Mouse (Mus musculus): ENCODE results near the gene 2410131K14Rik.
A peak's percentile ranks its signal among the peaks of the same experiment; 100 is the strongest.

The 2410131K14Rik gene

DNA sequence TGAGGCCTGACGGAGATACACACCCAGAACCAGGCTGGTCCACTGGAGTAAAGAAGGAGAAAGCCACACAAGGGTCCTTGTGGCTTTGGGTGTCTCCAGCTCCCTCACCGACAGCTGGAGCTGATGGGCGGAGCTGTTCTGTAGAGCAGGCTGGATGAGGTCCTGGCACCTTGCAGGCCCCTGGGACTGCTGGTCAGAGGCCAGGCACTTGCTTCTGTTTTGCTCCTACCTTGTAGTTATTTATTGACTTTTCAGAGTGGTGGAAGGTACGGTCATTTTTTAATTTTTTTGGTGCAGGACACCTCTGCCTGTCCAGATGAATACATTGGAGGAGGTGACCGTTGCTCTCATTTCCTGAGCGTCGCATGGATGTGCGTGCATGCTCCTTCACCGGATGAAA lies 16.2 kb downstream of the 2410131K14Rik start:
- no peak for DNase-seq (ENCODE audit: low read depth, low spot score)

DNA sequence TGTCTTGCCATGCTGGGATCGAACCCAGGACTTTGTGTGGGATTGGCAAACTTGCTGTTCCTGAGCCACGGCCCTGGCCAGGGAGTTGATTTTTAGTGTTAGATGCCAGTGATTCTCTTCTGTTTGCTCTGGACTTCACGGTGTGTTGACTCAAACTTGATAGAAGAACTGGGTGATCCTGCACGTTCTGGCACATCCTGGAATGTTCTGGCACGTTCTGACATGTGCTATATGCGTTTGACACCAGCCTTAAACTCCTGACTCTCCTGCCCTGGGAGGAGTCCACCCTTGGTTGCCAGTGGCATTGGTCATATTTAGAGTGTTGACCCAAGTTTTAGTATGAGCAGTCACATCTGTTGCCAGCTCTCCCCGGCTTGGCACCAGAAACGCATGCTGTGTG lies 17.4 kb downstream of the 2410131K14Rik start:
- no peak for DNase-seq (ENCODE audit: low read depth, low spot score)

DNA sequence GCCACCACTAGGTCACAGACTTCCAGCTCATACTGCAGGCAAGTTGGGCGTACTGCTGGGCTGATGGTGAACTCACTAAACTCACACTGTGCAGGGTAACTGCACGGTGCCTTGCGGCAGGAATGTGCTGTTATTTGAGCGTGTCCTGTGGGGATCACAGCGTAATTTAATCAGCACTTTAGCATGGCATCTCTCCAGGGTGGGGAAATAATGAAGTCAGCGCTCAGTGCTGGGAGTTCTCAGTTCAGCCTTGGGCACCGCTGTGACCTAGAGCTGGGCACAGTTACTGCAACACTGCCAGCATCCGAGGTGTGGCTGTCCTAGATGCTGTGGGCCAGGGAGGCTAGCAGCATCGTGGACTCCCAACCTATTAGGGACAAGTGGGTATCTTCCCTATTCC lies 19.3 kb downstream of the 2410131K14Rik start:
- no peak for DNase-seq (ENCODE audit: low read depth, low spot score)

DNA sequence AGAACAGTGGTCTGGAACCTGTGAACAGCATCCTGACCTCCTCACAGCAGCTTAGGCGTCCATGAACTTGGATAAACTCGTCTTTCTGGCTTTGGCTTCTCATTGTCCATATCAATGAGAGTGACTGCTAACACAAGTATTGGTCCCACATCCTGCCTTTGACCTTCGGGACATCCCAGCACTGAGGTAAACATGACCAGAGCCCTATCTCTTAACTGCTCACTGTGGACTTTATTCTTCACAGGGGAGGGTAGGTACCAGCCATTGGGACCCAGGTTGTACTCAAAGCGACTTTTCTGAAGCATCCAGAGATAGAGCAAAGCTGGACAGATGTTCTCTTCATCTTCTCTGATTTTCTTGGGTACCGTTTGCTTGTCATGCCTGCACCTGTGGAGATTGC lies 20.3 kb downstream of the 2410131K14Rik start:
- DNase-seq (ENCODE audit: low read depth, low spot score): no peak

DNA sequence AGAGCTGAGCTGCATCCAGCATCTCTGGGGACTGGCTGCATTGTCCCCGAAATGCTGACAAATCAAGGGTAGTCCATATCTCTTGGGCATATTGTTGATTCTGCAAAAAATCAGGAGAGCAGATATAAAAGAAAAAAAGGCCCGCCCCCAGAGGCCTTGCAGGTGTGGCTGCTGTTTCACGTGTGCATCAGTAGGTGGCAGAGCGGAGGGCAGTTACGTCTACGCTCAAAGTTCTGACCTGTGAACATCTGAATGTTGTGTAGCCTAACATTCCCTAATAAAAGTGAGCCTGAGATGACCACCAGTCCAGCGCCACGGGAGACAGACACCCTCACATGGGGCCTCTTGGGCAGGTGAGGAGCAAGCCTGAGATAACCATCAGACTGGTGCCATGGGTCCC lies 21.3 kb downstream of the 2410131K14Rik start:
- no peak for DNase-seq (ENCODE audit: low read depth, low spot score)

DNA sequence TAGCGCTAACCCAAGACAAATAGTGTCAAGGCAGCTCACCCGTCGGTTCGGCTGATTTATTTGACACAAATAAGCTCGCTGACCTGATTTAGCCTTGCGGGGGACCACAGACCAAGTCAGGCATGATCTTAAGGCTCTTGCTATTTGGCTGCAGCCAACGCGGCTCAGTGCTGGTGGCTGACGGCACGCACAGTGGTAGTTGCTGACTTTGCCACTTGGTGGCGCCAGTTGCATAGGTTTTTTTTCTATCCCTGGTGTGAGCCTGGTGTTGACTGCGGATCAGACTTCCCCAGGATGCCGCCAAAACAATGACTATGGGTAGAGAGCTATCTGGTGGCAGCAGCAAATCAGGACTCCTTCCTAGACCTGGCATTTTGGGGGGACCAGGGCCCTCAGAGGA lies 24.0 kb downstream of the 2410131K14Rik start:
- peak; percentile 67 for DNase-seq (ENCODE audit: low read depth, low spot score)

DNA sequence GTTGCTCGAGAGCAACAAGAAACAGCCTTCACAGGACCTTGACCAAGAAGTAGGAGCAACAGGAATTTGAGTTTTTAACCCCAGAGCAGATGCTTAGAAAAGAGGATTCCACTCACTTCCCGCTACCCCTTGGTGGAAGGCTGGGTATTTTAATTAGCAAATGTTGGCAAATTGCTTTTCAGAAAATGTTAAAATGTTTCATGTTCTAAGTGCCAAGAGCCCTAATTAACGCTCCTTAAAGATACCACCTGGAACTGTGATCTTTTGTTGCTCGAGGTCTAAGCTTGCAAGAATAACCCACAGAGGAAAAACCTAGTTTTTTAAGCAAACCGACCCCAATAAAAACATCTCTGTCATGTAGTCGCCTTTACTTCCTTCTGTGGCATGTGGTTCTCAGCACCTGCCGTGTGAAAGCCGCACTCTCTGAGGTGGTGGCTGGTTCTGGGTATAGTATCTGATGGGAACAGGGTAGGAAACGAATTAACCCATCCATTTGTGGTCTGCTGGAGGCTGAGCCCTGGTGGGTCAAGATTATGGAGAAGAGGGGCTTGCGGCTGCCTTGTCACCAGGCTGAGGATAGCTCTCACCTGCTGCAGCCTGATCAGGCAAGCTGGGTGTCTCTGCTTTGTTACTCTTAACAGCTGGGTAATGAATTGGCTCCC lies 26.6 kb downstream of the 2410131K14Rik start:
- no peak for DNase-seq (ENCODE audit: low read depth, low spot score)

DNA sequence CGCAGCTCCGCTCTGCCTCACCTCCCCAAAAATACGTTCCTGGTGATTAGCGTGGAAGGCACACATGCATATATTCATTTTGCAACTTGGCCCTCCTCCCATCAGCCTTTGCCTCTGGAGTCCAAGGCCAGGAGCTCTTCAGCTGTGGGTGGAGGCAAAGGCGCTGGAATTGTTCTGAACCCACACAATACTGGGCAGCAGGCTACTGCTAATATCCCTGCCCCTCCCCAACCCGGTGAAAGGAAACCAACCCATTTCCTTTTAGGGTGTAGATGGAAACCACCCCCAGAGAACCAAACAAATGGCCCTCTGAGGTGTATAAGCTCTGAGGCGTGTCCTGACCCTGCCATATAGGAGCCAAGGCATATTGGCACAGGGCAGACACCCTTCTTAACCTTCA lies 28.4 kb downstream of the 2410131K14Rik start:
- no peak for DNase-seq (ENCODE audit: low read depth, low spot score)

DNA sequence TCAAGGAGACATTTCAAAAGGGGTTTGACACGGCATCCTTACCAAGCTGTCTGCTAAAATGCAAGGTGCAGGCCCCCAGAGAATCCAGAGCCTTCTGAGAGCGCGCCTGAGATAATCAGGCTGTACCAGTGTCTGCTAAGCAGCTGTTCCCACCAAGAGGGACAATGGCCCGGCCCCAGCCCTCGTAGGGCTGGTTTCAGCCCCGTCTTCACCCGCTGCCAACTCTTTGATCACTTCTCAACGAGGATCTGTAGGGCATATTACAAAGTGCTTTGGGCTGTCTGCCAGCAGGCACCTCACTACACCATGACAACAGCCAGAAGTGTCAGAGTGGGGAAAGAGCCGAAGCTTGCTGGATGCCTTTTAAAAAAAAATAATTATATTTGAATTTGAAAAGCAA lies 29.5 kb downstream of the 2410131K14Rik start:
- no peak for DNase-seq (ENCODE audit: low read depth, low spot score)

DNA sequence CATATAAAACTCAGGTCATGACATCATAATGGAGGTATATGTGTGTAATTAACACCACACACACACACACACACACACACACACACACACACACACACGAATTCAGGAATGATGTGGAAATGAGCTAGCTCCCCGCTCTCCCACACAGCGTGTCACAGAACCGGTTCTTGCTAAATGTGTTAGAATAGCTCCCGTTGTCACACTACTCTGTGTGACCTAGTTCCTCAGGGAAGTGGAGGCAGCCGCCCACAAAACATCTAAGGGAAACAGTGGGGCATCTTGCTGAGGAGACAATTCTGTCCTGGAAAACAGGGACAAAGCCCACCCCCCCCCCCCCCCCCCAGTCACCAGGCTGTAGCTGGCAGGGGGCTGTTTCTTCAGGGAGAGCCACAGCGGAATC lies 31.3 kb downstream of the 2410131K14Rik start:
- DNase-seq (ENCODE audit: low read depth, low spot score): no peak

DNA sequence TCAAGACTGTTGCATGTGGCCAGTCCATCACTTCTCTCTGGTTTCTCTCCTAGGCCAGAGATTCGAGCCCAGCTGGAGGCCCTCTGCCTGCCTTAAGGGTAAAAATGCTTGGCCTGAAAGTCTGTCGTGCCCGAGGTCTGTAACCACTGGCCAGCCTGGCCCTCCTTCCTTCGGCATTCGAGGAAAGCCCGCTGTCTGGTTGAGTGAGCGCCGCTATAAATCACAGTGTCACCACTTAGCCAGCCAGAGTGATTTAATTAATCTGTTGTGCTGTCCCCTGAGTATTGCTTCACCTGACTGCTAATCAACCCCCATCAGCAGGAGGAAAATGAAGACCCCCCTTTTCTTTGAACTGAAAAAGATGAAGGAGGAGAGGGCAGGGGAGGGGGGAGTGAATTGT lies 31.7 kb downstream of the 2410131K14Rik start:
- no peak for DNase-seq (ENCODE audit: low read depth, low spot score)

DNA sequence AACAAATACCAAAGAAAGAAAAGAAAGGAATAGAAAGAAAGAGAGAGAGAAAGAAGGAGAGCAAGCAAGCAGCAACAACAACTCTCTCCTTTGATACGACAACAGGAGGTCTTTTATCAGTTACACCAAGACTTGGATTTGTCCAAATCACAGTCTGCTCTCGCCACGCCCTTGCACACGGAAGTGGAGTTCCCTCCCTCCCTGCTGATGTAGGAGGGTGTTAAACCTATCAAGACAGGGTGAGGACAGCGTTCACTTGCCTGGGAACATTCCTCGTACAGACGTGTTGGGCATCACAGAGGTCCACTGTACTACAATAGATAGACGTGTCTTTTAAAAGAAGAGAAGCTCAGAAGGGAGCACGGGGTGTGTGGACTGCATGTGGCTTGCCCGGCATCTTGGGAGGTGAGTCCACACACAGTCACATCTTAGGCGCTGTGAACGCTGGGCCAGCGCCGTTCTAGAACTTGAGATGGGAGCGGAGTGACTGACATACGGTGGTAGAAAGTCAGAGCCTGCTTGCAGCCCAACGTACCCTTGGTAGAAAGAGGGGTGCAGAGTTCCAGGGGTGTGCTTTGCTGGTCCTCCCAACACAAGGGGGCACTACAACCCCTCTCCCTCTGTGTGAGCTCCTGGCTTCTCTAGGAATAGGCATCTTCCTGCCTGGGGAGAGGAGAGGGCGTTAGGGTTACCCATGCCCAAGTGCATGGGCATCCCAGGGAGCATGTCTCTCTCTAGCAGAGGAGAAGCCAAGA lies 32.9 kb downstream of the 2410131K14Rik start:
- DNase-seq (ENCODE audit: low read depth, low spot score): no peak

DNA sequence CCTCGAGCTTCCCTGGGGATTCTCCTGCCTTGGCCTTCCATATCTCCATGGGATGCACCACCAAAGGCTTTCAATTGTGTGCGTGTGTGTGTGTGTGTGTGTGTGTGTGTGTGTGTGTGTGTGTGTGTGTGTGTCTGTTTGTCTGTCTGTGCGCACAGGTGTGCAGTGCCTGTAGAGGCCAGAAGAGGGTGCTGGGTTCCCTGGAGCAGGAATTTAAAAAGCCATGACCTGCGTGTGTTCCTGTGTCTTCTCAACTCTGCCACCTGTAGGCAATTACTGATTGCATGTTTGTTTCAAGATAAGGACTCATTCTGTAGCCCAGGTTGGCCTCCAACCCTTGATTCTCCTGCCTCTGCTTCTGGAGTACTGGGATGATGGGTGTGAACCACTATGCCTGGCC lies 46.4 kb downstream of the 2410131K14Rik start:
- no peak for DNase-seq (ENCODE audit: low read depth, low spot score)

DNA sequence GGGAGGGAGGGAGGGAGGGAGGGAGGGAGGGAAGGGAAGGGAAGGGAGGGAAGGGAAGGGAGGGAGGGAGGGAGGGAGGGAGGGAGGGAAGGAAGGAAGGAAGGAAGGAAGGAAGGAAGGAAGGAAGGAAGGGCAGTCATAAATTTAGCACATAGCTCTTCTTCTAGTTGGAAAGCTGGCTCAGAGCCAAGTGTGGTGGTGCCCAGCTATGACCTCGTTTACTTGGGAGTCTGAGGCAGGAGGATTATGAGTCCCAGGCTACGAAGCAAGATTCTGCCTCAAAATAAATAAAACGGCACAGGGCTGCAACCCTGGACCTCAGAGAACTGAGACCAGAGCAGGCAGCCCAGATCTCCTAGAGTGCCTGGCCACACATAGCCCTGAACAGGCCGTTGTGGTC lies 47.4 kb downstream of the 2410131K14Rik start:
- no peak for DNase-seq (ENCODE audit: low read depth, low spot score)

DNA sequence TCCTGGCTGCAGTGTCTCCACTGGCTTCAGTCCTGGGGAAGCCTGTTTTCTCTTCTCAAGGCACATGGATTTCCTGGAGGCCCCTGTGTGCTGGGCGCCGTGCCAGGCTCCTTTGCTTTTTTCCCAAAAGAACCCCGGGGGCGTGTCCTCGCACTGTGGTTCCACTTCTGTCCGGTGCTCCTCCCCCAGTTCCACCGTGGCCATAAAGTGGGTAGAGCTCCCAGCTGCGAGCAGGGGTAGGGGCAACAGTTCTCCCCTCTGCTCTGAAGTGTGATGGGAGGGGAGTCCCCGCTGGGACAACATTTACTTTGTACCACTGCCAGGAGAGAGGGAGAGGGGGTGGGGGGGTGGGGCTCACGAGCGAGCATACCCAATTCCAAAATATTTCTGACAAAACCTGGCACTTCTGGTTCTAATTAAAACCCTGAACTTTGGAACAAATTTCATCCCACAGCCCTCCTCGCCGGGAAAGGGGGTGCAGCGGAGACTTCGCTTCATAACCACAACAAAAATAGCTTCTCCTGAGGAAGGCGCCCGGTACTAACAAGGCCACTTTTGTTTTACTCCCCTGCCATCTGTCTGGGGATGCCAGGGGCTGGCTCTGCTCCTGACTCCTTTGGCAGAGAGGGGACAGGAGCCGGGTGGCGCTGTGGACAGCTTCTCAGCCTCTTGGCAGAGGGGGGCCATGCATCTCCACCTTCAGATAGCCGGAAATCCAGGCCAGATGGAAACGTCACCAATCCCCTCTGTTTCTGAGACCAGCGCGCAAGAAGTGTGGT lies 49.2 kb downstream of the 2410131K14Rik start:
- peak; percentile 87 for DNase-seq (ENCODE audit: low read depth, low spot score)

DNA sequence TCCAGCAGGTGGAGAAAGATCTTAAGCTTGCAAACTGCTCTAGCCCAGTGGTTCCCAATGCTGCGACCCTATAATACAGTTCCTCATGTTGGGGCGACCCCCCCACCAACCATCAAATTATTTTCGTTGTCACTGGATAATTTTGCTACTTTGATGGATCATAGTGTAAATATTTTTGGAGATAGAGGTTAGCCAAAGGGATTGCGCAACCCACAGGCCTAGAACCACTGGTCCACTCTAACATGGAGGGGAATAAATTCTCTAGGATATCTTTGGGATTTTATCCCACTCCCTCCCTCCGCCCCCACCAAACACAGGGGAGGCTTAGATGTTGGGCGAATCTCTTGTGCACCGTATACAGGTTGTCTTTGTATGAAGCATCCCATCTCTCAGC lies 49.8 kb downstream of the 2410131K14Rik start:
- DNase-seq (ENCODE audit: low read depth, low spot score): no peak

DNA sequence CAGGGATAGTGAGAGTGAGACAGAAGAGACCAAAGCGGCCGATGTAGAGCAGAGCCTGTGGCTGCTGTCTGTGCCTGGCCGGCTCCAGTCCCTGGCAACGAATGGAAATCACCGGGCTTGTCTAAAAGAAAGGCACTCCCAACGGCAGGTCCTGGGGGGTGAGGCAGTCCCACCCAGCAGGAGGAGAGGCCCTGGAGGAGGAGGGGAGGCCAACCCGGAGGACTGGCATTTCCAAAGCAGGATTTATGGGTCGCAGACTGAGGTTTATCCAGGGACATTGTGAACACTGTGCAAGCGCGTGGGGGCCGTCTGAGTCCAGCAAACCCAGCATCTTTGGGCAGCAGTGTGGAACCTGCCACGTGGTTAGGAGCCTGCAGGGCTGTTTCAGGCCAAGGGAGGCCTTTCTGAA lies 52.3 kb downstream of the 2410131K14Rik start:
- DNase-seq (ENCODE audit: low read depth, low spot score): no peak

DNA sequence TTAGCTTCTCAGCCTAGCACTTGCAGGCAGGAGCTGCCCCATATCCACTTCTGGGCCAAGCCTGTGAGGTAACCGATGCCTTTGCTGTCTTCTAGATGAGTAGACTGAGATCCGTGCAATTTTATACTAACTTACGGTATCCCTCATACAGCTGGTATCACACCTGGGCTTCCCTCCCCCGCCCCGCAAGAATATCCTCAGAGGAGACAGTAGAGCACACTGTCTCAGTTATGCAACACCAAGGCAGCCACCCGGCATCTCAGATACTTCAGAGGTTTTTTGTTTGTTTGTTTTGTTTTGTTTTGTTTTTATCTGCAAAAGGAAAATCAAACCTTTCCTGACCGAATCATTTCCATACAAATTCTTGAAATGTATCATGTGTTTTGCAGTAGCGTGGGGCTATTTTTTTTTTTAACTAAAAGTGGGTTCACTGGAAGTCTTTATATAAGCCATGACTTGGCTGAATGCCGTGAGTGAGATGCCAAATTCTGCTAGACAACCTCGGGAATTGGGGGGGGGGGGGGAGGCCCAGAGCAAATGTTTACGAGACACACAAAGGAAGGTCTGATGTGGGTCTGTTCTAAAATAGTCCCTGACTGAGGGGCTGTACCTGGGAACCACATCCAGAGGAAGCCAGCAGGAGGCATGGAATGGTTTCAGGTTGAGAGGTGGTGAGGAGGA lies 54.8 kb downstream of the 2410131K14Rik start:
- DNase-seq (ENCODE audit: low read depth, low spot score): no peak

DNA sequence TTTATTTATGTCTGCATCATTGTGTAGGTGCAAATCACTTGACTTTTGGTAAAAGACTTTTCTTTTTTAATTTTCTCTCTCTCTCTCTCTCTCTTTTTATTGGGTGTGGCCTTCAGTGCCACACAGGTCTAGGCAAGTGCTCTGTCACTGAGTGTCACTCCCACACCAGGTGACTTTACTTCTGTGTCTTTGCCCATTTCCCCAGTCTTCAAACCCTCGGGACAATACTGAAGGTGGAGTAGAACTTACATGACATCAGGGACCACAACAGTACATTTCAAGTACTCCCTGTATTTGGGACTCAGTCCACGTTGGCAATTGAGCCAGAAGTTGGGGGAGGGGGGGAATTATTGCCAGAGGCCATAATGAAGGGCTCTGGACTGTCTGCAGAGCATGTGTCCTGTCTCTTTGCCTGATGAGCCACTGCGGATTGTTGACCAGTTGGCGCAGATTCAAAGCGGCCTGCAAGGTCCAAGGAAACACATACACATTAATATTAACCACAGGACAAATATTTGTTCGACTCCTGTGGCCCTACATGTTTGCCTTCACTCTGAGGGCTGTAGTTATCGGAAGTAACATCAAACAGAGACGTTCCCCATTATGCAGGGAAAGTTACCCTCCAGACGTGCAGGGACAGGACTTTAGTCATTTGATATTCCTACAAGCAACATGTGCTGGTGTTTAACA lies 57.6 kb downstream of the 2410131K14Rik start:
- DNase-seq (ENCODE audit: low read depth, low spot score): no peak

DNA sequence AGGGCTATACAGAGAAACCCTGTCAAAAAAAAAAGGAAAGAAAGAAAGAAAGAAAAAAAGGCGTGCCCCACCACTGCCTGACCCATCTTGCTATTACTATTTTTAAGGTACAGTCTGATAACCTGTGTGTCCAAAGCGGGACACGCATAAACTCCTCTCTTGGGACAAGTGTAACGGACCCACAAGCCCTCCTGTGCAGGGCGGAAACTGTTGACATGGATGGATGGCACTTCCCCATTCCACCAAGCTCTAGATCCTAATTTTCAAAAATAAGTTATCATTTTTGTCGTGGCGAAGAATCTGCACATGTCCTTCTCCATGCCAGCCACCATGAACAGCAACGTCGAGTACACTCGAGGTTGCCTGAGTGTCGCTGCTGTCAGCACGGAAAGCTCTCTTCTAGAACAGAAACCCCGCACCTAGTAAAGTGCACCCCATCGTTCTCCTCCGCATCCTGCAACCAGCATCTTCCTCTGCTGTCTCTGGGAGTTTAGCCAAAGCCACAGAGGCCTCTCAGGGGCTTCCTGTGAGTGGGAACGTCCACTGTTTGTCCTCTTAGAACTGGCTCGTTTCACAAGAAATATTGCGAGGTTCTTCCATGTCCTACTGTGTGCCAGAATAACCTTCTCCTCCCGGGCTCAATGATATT lies 60.1 kb downstream of the 2410131K14Rik start:
- DNase-seq (ENCODE audit: low read depth, low spot score): no peak

DNA sequence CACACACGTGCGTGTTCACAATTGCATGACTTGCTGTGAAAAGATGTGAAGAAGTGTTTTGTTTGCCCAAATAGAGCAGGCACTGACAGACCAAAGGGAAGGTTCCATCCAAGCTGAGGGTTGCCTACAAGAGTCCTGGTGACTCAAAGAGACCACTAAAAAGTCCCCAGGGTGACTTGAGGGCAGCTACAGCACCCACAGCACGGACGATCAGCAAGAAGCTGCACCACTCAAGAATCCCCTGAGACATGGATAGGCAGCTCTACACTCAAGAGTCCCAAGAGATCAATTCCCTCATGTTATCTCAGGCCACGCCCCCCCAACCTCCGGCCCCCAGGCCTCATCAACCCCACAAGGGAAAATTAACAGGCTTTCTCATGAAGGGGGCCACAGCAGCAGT lies 65.4 kb downstream of the 2410131K14Rik start:
- DNase-seq (ENCODE audit: low read depth, low spot score): no peak
